Mouse (Mus musculus): ENCODE measurements around the gene Atp2a2.

Gene Atp2a2

GRCm38 (mm10) chr5:122502077-122502941, at the start of gene Atp2a2:
Atp2a2 (minus strand) TSS chr5:122502225.
- peak; percentile 84 for DNase-seq (ENCODE audit: low spot score)

DNA sequence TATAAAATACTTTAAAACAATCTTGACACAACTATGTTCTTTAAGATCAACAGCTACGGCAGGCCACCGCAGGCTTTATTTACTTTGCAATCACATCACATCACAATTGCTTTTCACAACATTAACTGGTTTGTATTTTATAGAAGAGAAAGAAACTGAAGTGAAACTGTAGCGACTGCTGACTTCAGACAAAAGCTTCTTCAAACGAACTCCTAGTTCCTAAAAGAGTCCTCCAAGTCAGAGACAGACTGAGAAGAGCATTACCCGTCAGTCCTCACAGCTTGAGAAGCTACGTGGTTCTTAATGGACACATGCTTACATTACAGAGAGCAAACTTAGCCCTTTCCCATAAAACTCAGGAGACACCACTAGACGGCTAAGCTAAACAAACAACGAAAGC, 48.4 kb upstream of the Atp2a2 start:
- no peak for DNase-seq (ENCODE audit: low spot score)

- no peak for DNase-seq (ENCODE audit: low spot score)
Observed at GRCm38 (mm10) chr5:122548671-122549070, 46.6 kb upstream of the Atp2a2 start.

- DNase-seq (ENCODE audit: low spot score), result no peak
Observed at GRCm38 (mm10) chr5:122547810-122548209, 45.8 kb upstream of the Atp2a2 start.

- no peak for DNase-seq (ENCODE audit: low spot score)
Observed at GRCm38 (mm10) chr5:122547251-122547714, 45.3 kb upstream of the Atp2a2 start.

DNA sequence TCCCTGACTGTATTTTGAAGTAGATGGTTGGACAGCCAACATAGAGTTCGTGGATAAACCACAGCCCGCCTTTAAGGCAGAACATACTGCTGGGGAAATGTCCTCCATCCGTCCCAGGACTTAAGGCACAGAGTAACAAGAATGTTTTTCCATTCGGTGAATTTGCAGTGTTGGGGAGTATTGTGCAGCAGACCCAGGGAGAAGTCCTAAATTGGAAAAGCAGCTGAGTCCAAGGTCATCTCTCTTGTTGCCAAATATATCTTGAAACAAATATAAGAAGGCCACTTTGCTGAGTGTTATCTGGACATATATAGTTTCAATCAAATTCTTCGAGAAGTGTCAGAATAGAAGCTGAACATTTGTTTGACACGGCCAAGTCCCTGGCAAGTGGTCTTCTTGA, 41.4 kb upstream of the Atp2a2 start:
- DNase-seq (ENCODE audit: low spot score), result no peak

DNA sequence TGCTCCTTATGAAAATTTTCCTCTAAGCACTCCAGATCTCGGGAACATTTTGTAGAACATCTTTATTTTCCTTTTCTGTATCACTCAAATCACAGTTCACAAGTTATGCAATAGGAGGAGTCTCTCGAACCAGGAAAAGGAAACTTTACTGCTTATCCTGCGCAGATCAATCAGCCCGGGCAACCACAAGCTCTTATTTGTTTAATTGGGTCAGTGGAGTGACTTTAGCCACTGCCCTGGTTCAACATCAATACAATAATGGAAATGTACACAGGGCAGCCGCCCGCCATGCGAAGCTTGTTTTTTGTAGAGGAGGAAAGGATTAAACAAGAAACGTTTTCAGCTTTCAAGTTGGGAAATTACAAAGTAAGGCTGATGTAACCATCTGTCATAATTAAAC, 39.8 kb upstream of the Atp2a2 start:
- DNase-seq (ENCODE audit: low spot score), result no peak

DNA sequence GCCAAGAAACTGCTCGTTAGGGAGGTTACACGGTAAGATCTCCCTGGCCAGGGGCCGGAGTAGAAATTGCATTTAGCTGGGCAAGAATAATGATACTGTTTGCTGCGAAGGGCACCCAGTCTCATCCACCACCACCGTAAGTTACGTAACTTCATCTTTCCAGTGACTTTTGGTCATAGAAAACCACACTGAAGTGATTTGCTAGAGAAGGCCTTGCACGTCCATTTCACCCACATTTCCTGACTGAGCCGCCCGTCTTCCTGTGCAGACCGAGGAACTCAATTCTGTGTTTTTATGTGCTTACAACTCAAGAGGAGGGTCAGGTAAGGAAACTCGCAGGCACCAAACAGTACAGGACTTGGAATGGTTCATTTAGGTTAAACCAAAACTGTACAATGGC, 36.1 kb upstream of the Atp2a2 start:
- DNase-seq (ENCODE audit: low spot score), result no peak

DNA sequence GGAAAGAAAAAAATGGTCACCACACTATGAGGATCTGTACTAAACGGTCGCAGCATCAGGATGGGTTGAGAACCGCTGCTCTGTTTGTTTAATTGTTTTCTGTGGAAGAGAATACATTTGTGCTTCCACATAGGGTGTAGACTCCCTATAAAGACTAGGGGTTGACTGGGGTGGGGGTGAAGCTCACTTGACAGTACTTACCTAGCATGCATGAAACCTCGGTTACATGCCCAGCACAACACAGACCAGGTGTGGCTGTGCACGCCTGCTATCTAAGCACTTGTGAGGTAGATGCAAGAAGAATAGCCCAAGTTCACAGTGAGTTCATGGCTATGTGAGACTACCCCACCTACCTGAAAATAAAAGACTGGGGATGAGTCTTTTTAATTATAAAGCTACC, 35.6 kb upstream of the Atp2a2 start:
- no peak for DNase-seq (ENCODE audit: low spot score)

DNA sequence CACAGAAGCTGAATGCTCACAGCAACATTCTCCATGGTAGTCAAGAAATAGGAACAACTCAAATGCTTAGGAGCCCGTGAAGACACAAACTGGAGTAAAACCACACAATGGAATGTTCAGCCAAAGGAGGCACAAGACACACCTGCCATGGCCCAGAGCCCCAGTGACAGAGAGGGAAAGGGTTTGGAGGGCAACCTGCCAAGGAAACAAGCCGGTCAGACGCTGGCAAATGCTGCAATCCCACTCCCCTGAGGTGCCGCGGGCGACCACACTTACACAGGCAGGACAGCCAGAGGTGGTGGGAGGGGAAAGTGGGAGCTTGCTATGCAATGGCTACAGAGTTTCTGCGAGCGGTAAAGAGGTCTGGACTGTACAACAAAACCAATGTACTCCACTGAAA, 31.9 kb upstream of the Atp2a2 start:
- DNase-seq (ENCODE audit: low spot score), result no peak

GRCm38 (mm10) chr5:122529913-122530604, 28.0 kb upstream of the Atp2a2 start:
- no peak for DNase-seq (ENCODE audit: low spot score)

DNA sequence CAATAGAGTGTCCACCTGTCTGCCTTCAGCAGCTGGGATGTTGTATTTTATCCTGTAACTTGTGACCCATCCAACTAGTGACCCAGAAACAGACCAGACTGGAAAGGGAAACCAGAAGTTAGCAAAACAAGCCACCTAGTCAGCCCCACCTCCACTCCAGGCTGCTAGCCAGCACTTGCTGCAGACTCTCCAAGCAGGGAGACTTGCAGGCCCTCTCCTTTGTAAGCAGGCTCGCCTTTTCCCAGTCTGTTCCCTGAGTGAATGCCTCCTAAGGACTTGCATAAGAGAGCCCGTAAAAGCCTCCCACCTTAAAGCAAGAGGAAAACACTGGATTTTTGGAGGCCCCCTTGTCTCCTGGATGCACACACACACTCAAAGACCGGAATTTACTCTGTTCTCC, 27.3 kb upstream of the Atp2a2 start:
- no peak for DNase-seq (ENCODE audit: low spot score)

GRCm38 (mm10) chr5:122528591-122528990, 26.6 kb upstream of the Atp2a2 start:
- DNase-seq (ENCODE audit: low spot score), result no peak

DNA sequence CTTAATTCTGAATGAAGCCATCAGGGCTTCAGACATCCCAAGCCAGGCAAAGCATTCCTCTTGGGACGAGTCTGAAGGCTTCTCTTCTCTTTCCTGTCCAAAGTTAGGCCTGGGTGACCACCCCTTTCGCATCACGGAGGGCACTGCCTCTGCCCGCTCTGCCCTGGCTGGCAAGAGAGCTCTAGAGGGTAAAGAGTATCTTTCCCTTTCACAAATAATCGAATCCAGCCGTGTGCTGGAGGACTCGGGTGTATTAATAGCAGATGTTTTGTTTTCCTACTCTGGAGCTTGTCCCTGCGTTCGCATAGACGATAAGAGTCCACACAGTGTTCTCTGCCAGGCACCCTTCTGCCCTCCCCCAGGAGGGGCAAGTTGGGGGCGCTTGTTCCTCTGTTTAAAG, 25.7 kb upstream of the Atp2a2 start:
- DNase-seq (ENCODE audit: low spot score), result no peak

DNA sequence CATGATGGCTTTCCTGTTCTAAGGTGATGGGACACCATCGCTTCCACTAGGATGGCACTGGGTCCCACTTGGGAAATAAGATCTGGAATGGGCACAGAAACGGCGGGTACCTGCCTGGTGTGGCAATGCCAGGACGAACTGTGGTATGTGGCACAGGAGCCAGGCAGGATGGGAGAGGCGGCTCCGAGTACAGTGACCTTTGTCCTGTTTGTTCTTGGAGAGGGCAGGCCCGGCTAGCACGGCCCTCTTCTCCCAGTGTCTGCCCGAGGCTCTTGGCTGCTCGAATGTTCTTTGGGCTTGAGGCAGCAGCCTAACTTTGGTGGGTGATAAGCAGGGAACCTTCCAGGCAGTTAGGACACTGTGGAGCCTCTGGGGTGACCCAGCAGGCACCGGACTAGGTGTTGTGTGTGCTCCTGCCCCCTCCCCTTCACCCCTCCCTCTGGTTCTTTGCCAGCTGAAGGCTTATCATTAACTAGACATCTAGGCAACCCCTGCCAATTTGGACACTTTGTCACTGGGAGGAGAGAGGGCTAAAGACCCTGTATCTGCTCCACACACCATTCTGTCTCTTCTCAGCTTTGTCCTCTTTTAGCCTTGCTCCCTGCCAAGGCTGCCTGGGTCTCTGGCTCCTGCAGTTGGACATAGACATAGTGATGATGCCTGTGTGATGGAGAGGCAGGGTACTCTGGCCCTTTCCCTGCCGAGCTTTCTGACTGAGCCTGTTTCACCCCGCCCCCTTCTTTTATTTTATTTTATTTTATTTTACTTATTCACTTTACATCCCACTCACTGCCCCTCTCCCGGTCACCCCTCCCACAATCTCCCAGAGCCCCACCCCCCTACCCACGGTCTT, 25.1 kb upstream of the Atp2a2 start:
- DNase-seq (ENCODE audit: low spot score), result no peak

GRCm38 (mm10) chr5:122526405-122526804, 24.4 kb upstream of the Atp2a2 start:
- DNase-seq (ENCODE audit: low spot score), result no peak

DNA sequence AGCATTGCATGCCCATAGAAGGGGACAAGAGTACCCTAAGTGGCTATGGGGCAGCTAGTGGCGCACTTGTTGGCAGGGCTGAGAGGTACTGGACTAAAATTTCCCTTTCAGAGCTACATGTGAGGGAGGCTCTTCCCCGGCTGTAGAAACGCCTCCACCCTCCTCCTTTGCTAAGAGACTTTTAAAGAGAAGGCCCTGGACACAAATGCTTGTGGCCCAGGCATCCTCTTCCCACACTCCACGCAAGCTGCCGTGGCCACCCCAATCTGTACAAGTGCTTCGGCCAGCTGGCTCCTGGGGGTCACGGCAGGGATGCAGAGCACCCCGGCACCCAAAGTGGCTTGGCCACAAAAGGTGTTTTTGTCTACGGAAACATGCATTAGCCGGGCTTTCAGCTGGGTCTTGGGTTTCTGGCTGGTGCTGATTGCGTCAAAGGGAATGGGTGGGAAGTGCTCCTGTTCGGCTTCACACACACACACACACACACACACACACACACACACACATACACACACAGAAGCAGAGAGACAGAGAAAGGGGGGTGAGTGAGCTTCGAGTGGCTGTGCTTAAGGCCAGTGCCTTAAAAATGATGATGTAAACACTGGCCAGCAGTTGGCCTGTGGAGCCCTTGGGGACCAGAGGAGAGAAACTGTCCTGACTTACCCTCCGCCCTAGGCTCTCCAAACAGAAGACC, 23.4 kb upstream of the Atp2a2 start:
- DNase-seq (ENCODE audit: low spot score), result no peak

DNA sequence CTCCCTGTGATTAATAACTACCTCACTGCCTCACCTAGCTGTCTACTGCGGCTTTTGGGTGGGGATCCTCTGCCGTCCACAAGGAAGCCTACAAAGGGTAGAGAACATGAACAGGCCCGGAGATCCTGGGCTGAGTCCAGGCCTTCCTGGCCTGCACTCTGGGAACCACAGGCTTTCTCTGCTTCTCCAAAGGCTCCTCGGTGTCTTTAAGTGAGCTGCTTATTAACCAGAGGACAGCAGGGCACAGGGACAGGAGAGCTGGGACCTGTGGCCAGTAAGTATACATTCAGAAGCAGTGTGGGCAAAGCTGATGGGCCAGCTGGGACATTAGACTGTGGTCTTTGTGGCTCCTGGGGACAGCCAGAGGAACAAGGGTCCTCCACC, 22.8 kb upstream of the Atp2a2 start:
- DNase-seq (ENCODE audit: low spot score), result no peak

- DNase-seq (ENCODE audit: low spot score), result no peak
Observed at GRCm38 (mm10) chr5:122524244-122524643, 22.2 kb upstream of the Atp2a2 start.

GRCm38 (mm10) chr5:122521130-122521473, 19.1 kb upstream of the Atp2a2 start:
- DNase-seq (ENCODE audit: low spot score), result no peak

GRCm38 (mm10) chr5:122520254-122521129, 18.5 kb upstream of the Atp2a2 start:
- DNase-seq (ENCODE audit: low spot score), result no peak
